Mouse (Mus musculus) hindbrain, embryonic 13.5 days (tissue): Measurements from ENCODE around the gene Esrrg. TPM values are rescaled to one million over a fixed set of nuclear protein-coding genes. Genes with fewer than 3 reads are reported as not detected.

ENCODE experiments used
- ATAC-seq: fragments of 200-750 bp; cut with Nextera tagmentation; 2 replicates; pipeline ENCODE4 v1.8.0; 2017; ENCODE audit warnings: moderate TSS enrichment; ENCODE audit not compliant: low FRiP score
- H3K27ac ChIP-seq: fragments of 300-500 bp; sonication (generic); 2 replicates; pipeline ENCODE4 v1.5.1; 2015; ENCODE audit warnings: inconsistent platforms, mild to moderate bottlenecking, moderate library complexity
- H3K27me3 ChIP-seq: fragments of 300-500 bp; sonication (generic); 2 replicates; pipeline ENCODE4 v1.6.1; 2015; ENCODE audit warnings: mild to moderate bottlenecking, inconsistent platforms
- H3K36me3 ChIP-seq: fragments of 300-500 bp; sonication (generic); 2 replicates; pipeline ENCODE4 v1.6.1; 2015; ENCODE audit warnings: mild to moderate bottlenecking, inconsistent platforms
- H3K4me1 ChIP-seq: fragments of 300-500 bp; sonication (generic); replicated peaks from 2 replicates; pipeline ENCODE4 v1.6.1; 2015; ENCODE audit warnings: inconsistent platforms
- H3K4me2 ChIP-seq: fragments of 300-500 bp; sonication (generic); 2 replicates; pipeline ENCODE4 v1.6.1; 2015; ENCODE audit warnings: inconsistent platforms, mild to moderate bottlenecking, moderate library complexity
- H3K4me3 ChIP-seq: fragments of 300-500 bp; sonication (generic); 2 replicates; pipeline ENCODE4 v1.5.1; 2015; ENCODE audit warnings: mild to moderate bottlenecking, inconsistent platforms
- H3K9ac ChIP-seq: fragments of 300-500 bp; sonication (generic); 2 replicates; pipeline ENCODE4 v1.6.1; 2015; ENCODE audit warnings: mild to moderate bottlenecking, inconsistent platforms
- H3K9me3 ChIP-seq: fragments of 300-500 bp; sonication (generic); 2 replicates; pipeline ENCODE4 v1.6.1; 2016; ENCODE audit warnings: inconsistent platforms
- WGBS: fragments of 180-500 bp; shearing (Covaris S2); methylation state at CpG from one replicate; pipeline ENCODE4 v1.1.7; 2015; 5-methylcytosine and 5-hydroxymethylcytosine counted together
- polyA plus RNA-seq: library from polyadenylated mRNA; unstranded; fragments of >200 nt; fragmentation: Nextera tagmentation; extraction: Ambion mirVana; gene quantifications from 2 replicates; pipeline ENCODE4 v1.2.1, GENCODE M21; 2015

The Esrrg gene
- polyA plus RNA-seq, 1 experiment from 2014 or later, result 28.9 TPM

DNA sequence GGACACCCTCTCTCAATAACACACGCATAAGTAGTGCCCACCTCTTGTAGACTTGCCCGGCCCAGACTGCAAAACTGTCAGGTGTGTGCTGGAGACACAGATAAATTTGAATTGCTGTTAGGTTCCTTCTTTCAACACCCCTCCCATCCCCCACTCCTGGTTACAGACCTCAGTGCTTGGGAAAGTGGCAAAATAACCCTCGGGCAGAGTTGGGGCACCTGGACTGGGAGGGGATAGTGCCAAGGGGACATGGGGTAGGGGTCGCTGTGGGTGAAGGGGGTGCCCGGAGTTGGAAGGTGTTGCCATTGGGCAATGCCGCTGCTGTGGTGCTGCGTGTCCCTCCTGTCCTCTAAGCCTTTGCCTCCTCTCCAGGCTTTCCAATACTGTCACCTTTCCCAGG lies 43.9 kb downstream of the Esrrg start:
- Histone ChIP-seq H3K4me3 (peak overlapping the region; percentile 66), H3K4me2 (peak overlapping the region; percentile 80), H3K27ac (peak overlapping the region; percentile 89; the same call in 1 of the 2 replicates), H3K36me3 (no peaks in the 10 kb centered on the region), H3K9me3 (no peaks in the 10 kb centered on the region), H3K27me3 (no peaks in the 10 kb centered on the region), H3K4me1 (peaks cover 21% of the 10 kb centered on the region), H3K9ac (peak overlapping the region; percentile 90)
- ATAC-seq, result peak; percentile 17
- WGBS, result 13% methylated on average over 7 of the region's 7 CpGs

DNA sequence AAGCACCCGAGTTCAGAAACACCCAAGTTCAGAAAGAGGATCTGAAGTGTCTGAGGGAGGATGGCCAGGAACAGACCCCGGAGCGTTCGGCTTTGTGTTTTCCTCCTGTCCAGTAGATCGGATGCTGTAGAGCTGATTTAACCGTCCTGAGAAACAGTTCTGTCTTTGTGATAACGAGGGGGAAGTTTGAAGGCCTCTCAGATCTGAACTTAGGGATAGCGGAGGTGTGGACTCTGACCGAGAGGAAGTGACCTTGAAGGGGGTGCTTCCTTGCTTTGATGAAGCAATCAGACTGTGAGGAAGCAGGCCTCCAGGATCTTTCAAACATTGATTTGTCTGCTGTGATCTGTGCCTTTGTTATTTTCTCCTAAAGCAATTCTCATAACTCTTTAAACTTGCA lies 44.8 kb downstream of the Esrrg start:
- 61% methylated on average over 9 of the region's 9 CpGs for WGBS
- no peak overlapping the region for H3K4me3 ChIP-seq
- H3K27ac ChIP-seq, result no peak overlapping the region

DNA sequence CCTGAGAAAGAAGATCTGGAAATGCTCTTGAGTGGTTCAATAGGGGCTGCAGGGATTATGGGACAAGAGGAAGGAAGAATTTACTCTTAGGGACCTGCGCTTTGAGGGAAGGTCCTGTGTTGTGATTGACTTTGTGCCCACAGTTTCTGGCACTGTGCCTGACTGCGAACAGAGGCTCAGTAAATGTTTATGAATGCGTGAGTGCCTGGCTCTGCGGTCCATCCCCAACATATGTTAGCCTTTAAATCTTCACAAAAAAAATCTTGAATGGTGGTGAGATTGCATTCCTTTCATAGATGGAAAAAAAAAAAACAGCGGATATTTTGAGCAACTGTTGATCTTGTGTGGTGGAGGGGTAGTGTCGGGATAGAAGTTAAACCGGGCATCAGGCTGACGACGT lies 52.4 kb downstream of the Esrrg start:
- H3K27ac ChIP-seq, result no peak overlapping the region
- H3K4me3 ChIP-seq, result no peak overlapping the region
- H3K36me3 ChIP-seq, result no peaks in the 10 kb centered on the region
- ATAC-seq, result no peak
- no peaks in the 10 kb centered on the region for H3K27me3 ChIP-seq
- no peak overlapping the region for H3K9ac ChIP-seq
- 56% methylated on average over 9 of the region's 9 CpGs for WGBS
- peaks cover 35% of the 10 kb centered on the region for H3K4me1 ChIP-seq
- no peak overlapping the region for H3K4me2 ChIP-seq
- no peaks in the 10 kb centered on the region for H3K9me3 ChIP-seq

More for the DNA sequence above, 44.8 kb downstream of the Esrrg start:
- H3K27me3 ChIP-seq, result no peaks in the 10 kb centered on the region
- no peaks in the 10 kb centered on the region for H3K36me3 ChIP-seq
- H3K4me1 ChIP-seq, result peaks cover 21% of the 10 kb centered on the region
- no peaks in the 10 kb centered on the region for H3K9me3 ChIP-seq
- 0 out of 2 replicates have a peak overlapping the region, but pooled peaks have one; percentile 11 for H3K4me2 ChIP-seq
- ATAC-seq, result no peak
- H3K9ac ChIP-seq, result no peak overlapping the region

DNA sequence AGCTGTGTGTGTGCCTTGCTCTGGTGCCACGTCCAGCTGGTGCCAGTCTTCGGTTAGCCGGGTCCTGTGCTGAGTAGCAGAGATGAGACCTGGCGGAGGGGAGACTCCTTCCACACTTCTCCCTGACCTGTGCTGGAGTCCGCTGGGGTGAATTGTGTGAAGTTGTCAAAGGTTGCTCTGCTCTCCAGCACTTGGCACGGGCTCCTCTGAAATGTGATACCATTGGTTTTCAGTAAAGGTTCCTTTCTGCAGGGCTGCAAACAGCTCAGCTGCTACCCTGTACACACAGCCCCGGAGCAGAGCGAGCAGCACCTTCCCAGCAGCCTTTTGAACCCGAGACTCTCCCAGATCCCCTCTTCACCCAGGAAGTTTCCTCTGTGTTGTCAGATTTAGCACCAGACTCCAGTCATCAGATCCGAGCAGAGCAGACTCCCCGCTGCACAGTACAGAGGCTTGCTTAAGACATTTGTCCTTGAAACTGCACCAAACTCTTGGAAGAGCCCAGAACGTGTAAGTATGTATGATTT lies 53.6 kb downstream of the Esrrg start:
- peak overlapping the region; percentile 41; the same call in 1 of the 2 replicates for H3K27ac ChIP-seq
- H3K9me3 ChIP-seq, result no peaks in the 10 kb centered on the region
- H3K9ac ChIP-seq, result no peak overlapping the region
- no peak for ATAC-seq
- no peak overlapping the region for H3K4me3 ChIP-seq
- no peaks in the 10 kb centered on the region; the same call in 1 of the 2 replicates for H3K27me3 ChIP-seq
- H3K4me1 ChIP-seq, result peaks cover 35% of the 10 kb centered on the region
- no peak overlapping the region for H3K4me2 ChIP-seq
- 49% methylated on average over 12 of the region's 12 CpGs for WGBS
- H3K36me3 ChIP-seq, result no peaks in the 10 kb centered on the region

- Histone ChIP-seq H3K27ac (no peak overlapping the region), H3K4me2 (no peak overlapping the region), H3K4me1 (peaks cover 35% of the 10 kb centered on the region), H3K4me3 (no peak overlapping the region), H3K9ac (no peak overlapping the region), H3K9me3 (no peaks in the 10 kb centered on the region), H3K27me3 (no peaks in the 10 kb centered on the region; the same call in 1 of the 2 replicates), H3K36me3 (no peaks in the 10 kb centered on the region)
- ATAC-seq, result no peak
- WGBS, result 24% methylated on average over 6 of the region's 6 CpGs
Observed at GRCm38 (mm10) chr1:187663376-187663775, 54.8 kb downstream of the Esrrg start.

GRCm38 (mm10) chr1:187664261-187664660 lies 55.7 kb downstream of the Esrrg start:
- Histone ChIP-seq H3K9me3 (no peaks in the 10 kb centered on the region), H3K27ac (no peak overlapping the region), H3K4me3 (no peak overlapping the region), H3K9ac (no peak overlapping the region), H3K4me1 (peaks cover 35% of the 10 kb centered on the region), H3K4me2 (no peak overlapping the region), H3K27me3 (no peaks in the 10 kb centered on the region; the same call in 1 of the 2 replicates), H3K36me3 (no peaks in the 10 kb centered on the region)
- 85% methylated on average over 7 of the region's 7 CpGs for WGBS
- no peak for ATAC-seq

GRCm38 (mm10) chr1:187665901-187666600 lies 57.5 kb downstream of the Esrrg start:
- no peak overlapping the region for H3K4me2 ChIP-seq
- H3K4me3 ChIP-seq, result no peak overlapping the region
- WGBS, result 39% methylated on average over 10 of the region's 10 CpGs
- peaks cover 29% of the 10 kb centered on the region for H3K4me1 ChIP-seq
- no peak overlapping the region for H3K27ac ChIP-seq
- H3K9ac ChIP-seq, result no peak overlapping the region
- ATAC-seq, result no peak
- no peaks in the 10 kb centered on the region; the same call in 1 of the 2 replicates for H3K27me3 ChIP-seq
- H3K36me3 ChIP-seq, result no peaks in the 10 kb centered on the region
- H3K9me3 ChIP-seq, result no peaks in the 10 kb centered on the region

- ATAC-seq, result no peak
Observed at GRCm38 (mm10) chr1:187669746-187670145, 61.2 kb downstream of the Esrrg start.

DNA sequence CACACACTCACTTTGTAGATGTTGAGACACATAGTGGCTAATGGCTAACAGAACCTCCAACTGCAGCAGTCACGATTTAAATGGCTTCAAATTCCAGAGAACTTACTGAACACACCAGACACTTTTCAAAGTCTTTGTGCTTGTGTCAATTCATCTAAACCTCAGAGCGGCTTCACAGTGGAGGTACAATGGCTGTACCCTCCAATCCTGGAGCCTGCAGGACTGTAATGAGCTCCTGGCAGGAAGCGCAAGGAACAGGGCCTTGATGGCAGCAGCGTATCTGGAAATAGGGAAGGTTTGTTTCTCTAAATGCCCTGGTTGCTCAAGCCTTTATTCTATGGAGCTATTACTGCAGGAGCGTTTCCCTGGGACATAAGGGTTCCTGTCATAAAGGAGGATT lies 63.9 kb downstream of the Esrrg start:
- 65% methylated on average over 5 of the region's 5 CpGs for WGBS
- Histone ChIP-seq H3K9me3 (no peaks in the 10 kb centered on the region), H3K27me3 (no peaks in the 10 kb centered on the region), H3K4me2 (no peak overlapping the region), H3K27ac (no peak overlapping the region), H3K9ac (no peak overlapping the region), H3K36me3 (no peaks in the 10 kb centered on the region), H3K4me1 (peaks cover 7% of the 10 kb centered on the region; the same call in 1 of the 2 replicates), H3K4me3 (no peak overlapping the region)
- no peak for ATAC-seq

More at GRCm38 (mm10) chr1:187669746-187670145, 61.2 kb downstream of the Esrrg start:
- Histone ChIP-seq H3K4me2 (no peak overlapping the region), H3K27ac (no peak overlapping the region), H3K4me3 (no peak overlapping the region), H3K36me3 (no peaks in the 10 kb centered on the region), H3K9me3 (no peaks in the 10 kb centered on the region), H3K4me1 (no peaks in the 10 kb centered on the region; the same call in 1 of the 2 replicates), H3K9ac (no peak overlapping the region), H3K27me3 (no peaks in the 10 kb centered on the region; the same call in 1 of the 2 replicates)
- 92% methylated on average over 6 of the region's 6 CpGs for WGBS

DNA sequence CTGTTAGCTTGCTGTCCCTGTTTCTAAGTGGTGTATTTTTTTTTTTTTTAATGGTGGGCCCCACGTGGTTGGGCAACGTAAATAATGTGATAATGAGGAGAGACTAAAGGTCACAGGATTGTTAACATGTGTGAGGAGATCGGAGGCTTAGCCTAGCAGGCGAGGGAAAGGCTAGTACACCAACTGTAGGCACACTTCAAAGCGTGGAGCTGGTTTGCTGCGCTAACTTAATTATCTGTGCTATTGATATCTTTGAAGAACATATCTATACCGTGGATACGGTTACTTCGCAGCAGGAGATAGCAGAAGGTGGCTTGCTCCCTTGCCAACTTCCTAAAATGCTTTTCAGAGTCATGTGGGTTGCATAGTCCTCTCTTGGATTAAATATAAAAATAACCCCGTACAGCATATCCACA lies 66.2 kb downstream of the Esrrg start:
- ATAC-seq, result no peak
- Histone ChIP-seq H3K4me1 (peaks cover 7% of the 10 kb centered on the region; the same call in 1 of the 2 replicates), H3K36me3 (no peaks in the 10 kb centered on the region), H3K27me3 (no peaks in the 10 kb centered on the region), H3K4me2 (no peak overlapping the region), H3K4me3 (no peak overlapping the region), H3K9me3 (no peaks in the 10 kb centered on the region), H3K9ac (no peak overlapping the region), H3K27ac (no peak overlapping the region)
- WGBS, result 65% methylated on average over 10 of the region's 10 CpGs

GRCm38 (mm10) chr1:187676626-187677025 lies 68.0 kb downstream of the Esrrg start:
- H3K4me1 ChIP-seq, result peaks cover 7% of the 10 kb centered on the region; the same call in 1 of the 2 replicates
- H3K27me3 ChIP-seq, result no peaks in the 10 kb centered on the region
- no peak for ATAC-seq
- 80% methylated on average over 10 of the region's 10 CpGs for WGBS
- H3K9ac ChIP-seq, result no peak overlapping the region
- H3K9me3 ChIP-seq, result no peaks in the 10 kb centered on the region
- H3K36me3 ChIP-seq, result no peaks in the 10 kb centered on the region
- H3K4me2 ChIP-seq, result no peak overlapping the region
- H3K27ac ChIP-seq, result no peak overlapping the region
- no peak overlapping the region for H3K4me3 ChIP-seq

DNA sequence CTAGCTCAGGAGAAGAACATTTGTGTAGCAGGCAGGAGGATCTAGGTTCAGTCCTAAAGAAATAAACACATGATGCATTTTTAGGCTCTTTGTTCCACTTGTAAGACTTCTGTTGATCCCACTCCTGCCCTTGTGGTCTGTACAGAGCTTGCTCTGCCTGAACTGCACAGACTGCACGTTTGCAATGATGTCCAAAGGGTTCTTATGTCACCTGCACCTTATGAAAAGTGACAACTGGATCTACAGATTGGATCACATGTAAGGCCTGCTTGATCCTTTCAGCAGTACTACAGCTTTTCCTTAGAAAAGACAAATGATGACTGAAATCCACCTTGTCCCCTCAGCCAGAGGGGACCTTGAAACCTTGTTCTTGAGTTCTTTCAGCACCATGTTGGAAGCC lies 70.7 kb downstream of the Esrrg start:
- H3K9me3 ChIP-seq, result no peaks in the 10 kb centered on the region
- peaks cover 7% of the 10 kb centered on the region; the same call in 1 of the 2 replicates for H3K4me1 ChIP-seq
- no peak overlapping the region for H3K9ac ChIP-seq
- no peak overlapping the region for H3K27ac ChIP-seq
- ATAC-seq, result no peak
- H3K4me3 ChIP-seq, result no peak overlapping the region
- H3K4me2 ChIP-seq, result no peak overlapping the region
- no peaks in the 10 kb centered on the region for H3K27me3 ChIP-seq
- no peaks in the 10 kb centered on the region for H3K36me3 ChIP-seq
- 79% methylated on average over 1 of the region's 1 CpGs for WGBS

DNA sequence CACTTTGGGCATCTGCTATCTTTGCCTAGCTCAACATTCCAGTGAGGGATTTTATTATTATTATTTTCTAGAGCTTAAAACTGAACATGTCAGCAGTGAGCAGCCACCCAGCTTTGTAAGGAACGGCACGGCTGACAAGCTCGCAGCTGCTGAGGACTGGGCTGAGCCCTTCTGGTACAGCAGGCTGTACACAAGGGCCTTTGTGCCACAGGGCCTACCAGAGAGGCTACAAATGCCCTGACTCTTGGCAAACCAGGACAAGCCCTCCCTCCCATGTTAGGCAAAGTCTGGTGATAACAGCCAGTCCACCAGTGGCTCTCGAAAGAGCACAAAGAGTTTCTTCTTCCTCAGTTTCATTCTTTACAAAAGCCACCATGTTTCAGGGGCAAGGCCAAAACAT lies 75.9 kb downstream of the Esrrg start:
- ATAC-seq, result no peak

More for the DNA sequence above, 75.9 kb downstream of the Esrrg start:
- H3K4me3 ChIP-seq, result no peak overlapping the region
- no peaks in the 10 kb centered on the region for H3K36me3 ChIP-seq
- no peaks in the 10 kb centered on the region for H3K27me3 ChIP-seq
- H3K27ac ChIP-seq, result no peak overlapping the region
- no peak overlapping the region for H3K9ac ChIP-seq
- no peaks in the 10 kb centered on the region for H3K4me1 ChIP-seq
- 84% methylated on average over 4 of the region's 4 CpGs for WGBS
- H3K9me3 ChIP-seq, result no peaks in the 10 kb centered on the region
- H3K4me2 ChIP-seq, result no peak overlapping the region
